Mouse (Mus musculus): Measurements from ENCODE around the gene Rtn2.

Gene Rtn2

DNA sequence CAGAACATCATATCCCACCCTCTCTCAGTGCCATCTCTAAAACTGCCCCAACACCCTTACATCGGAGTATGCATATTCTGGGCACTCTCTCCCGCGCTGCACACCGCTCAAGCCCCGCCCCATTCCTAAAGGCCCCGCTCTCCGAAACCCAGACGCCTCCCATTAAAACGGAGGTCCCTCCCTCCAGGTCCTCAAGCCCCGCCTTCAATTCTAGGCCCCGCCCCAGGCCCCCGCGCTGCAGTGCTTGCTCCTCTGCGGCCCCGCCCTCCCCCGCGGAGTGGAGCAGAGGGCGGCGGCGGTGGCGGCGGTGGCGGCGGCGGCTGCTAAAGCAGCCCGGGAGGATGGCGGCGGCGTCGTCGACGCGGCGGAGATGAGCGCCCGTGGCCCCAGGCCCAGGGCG, at the start of gene Rtn2:
TSS of gene Rtn2 (plus strand) at position 240 of the 400 bp plus-strand sequence.
- peak; percentile 64 to 87 for DNase-seq (ENCODE audit: low spot score in 2 of 2)

- no peak for DNase-seq (ENCODE audit: low spot score in 2 of 2)
Observed at GRCm38 (mm10) chr7:19234652-19235051, 47.8 kb upstream of the Rtn2 start.

DNA sequence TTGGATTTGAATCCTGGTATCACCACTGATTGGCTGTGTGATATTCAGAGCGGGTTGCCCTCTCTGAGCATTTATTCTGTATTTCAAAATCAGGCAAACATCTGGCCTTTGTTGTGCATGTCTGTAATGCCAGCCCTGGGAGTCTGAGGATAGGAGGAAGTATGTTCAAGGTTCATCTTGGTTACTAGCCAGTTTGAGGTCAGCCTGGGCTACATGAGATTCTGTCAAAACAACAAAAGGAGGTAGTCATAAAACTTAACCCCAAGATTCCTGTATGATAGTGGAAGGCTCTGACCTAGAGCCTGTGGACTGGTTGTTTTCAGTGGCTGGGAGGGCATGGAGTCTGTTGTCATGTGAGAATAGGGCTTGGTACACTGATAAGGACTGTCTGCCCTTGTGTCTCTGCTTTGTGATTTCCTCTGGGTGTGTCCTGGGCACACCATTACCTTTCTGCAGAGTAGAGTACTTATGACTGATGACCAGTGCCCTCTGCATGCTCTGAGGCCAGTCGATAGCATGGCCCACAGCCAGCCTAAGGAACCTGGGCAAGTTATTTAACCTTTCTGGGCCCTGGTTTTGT, 47.2 kb upstream of the Rtn2 start:
- DNase-seq (ENCODE audit: low spot score in 2 of 2) = no peak

GRCm38 (mm10) chr7:19236411-19236810, 46.0 kb upstream of the Rtn2 start:
- no peak for DNase-seq (ENCODE audit: low spot score in 2 of 2)

DNA sequence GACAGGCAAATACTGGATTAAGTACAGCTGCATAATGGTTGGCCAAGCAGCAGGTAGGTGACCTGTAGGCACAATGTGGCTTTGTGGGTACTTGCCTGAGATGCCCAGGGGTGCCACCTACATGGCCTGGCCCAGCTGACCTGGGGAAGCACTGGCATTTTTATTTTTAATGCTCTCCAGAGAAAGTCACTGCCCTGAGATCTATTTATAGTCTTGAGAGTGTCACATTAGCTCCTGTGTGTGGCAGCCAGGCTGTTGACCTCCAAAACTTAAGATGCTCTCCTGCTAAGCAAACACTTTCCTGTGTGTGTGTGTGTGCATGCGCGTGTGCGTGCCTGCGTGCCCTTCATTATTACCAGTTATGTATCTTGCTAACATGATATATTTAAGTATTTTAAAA, 44.1 kb upstream of the Rtn2 start:
- no peak for DNase-seq (ENCODE audit: low spot score in 2 of 2)

- DNase-seq (ENCODE audit: low spot score in 2 of 2) = peak; percentile 91 to 94
Observed at GRCm38 (mm10) chr7:19239423-19239822, 43.0 kb upstream of the Rtn2 start.

DNA sequence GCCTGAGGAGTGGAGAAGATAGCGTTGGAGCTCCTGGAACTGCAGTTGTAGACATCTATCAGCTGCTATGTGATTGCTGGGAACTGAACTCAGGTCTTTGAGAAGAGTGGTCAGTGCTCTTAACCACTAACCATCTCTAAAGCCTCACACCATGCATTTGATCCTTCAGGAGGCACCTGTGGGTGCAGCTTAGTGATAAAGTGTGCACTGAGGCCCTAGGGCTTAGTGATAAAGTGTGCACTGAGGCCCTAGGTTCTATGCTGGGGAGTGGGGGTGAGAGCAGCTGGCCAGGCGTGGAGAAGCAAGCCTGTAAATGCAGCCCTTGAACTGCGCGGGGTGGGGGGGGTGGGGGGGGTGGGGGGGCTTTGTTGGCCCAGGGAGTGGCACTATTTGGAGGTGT, 42.4 kb upstream of the Rtn2 start:
- no peak for DNase-seq (ENCODE audit: low spot score in 2 of 2)

DNA sequence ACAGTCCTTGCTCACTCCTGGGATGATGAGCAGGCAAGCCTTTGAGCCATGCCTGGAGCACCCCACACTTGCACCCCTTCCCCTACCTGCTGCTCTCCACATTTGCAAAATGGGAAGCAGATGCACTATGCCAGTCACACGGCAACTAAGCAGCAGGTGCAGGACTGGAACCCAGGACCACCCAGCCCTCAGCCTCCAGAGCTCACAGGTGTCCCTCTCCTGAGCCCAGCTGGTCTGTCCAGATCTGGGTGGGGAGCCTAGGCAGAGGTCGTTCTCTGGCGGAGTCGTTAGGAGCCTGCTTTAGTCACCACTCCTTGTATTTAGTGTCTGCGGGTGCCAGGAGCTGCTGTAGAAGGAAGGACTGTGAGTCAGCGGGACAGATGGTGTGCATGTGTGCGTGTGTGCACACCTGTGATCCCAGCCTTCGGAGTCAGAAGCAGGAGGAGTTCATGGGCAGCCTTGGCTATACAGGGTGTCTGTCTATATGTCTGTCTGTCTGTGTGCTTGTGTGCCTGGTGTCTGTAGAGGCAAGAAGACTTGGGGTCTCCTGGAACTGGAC, 41.4 kb upstream of the Rtn2 start:
- DNase-seq (ENCODE audit: low spot score in 2 of 2) = no peak

DNA sequence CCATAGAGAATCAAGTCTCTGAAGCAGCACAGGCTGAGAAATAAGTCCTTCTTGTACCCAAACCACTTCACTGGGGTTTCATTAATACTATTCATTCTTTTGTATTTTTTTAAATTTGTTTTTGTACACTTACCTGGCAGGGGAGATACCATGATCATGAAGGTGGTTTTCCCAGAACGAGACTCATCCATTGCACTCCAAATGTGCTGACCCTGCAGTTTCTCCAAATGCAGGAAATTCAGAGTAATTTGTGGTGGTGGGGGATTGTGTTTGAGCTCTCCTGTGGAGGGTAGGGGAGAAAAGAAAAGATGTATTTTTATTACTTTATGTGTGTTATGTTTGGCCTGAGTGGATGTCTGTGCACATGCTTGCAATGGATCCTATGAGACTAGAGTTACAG, 40.4 kb upstream of the Rtn2 start:
- DNase-seq (ENCODE audit: low spot score in 2 of 2) = no peak

GRCm38 (mm10) chr7:19243858-19244257, 38.6 kb upstream of the Rtn2 start:
- no peak for DNase-seq (ENCODE audit: low spot score in 2 of 2)

- DNase-seq (ENCODE audit: low spot score in 2 of 2) = no peak
Observed at GRCm38 (mm10) chr7:19245083-19245482, 37.3 kb upstream of the Rtn2 start.

- DNase-seq (ENCODE audit: low spot score in 2 of 2) = no peak
Observed at GRCm38 (mm10) chr7:19246855-19247254, 35.6 kb upstream of the Rtn2 start.

- DNase-seq (ENCODE audit: low spot score in 2 of 2) = no peak
Observed at GRCm38 (mm10) chr7:19247511-19247910, 34.9 kb upstream of the Rtn2 start.

DNA sequence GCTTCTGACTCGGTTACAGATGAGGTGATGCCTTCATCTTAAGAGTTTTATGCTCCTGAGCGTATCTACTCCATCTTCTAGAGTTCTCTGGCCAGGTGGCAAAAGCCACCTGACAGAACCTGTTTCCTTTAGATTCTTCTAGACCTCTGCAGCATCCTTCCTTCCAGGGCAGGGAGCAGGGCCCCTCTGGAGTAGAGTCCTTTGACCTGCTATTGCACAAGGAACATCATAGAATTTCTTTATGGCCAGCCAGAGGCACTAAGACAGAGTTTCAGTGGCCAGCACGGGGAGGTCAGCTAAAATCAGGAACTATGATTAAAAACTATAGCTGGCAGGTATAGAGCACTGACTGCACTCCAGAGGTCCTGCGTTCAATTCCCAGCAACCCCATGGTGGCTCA, 30.3 kb upstream of the Rtn2 start:
- DNase-seq (ENCODE audit: low spot score in 2 of 2) = no peak

DNA sequence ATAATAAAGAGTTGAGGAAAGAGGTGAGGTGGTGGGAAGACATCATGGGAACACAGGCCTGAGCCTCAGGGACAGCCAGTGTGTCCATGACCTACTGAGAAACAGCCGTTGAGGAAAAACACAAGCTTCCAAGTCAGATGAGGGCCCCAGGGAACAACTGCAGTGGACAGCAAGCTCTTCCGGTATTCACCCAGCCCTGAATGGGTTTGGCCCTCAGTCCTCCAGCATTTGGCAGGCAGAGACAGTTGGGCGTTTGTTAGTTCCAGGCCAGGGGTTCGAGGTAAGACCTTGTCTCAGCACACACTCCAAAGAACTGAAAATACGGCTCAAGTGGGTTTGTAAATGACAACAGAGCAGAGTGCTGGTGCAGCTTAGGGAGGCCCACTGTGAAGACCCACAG, 29.0 kb upstream of the Rtn2 start:
- no peak for DNase-seq (ENCODE audit: low spot score in 2 of 2)

GRCm38 (mm10) chr7:19255395-19255794, 27.0 kb upstream of the Rtn2 start:
- no peak for DNase-seq (ENCODE audit: low spot score in 2 of 2)

- DNase-seq (ENCODE audit: low spot score in 2 of 2) = no peak
Observed at GRCm38 (mm10) chr7:19256567-19256966, 25.9 kb upstream of the Rtn2 start.

- peak; percentile 73 to 84 for DNase-seq (ENCODE audit: low spot score in 2 of 2)
Observed at GRCm38 (mm10) chr7:19257390-19258022, 24.9 kb upstream of the Rtn2 start.

GRCm38 (mm10) chr7:19258336-19258735, 24.1 kb upstream of the Rtn2 start:
- no peak for DNase-seq (ENCODE audit: low spot score in 2 of 2)

- DNase-seq (ENCODE audit: low spot score in 2 of 2) = peak; percentile 31 to 46
Observed at GRCm38 (mm10) chr7:19265147-19265546, 17.3 kb upstream of the Rtn2 start.

DNA sequence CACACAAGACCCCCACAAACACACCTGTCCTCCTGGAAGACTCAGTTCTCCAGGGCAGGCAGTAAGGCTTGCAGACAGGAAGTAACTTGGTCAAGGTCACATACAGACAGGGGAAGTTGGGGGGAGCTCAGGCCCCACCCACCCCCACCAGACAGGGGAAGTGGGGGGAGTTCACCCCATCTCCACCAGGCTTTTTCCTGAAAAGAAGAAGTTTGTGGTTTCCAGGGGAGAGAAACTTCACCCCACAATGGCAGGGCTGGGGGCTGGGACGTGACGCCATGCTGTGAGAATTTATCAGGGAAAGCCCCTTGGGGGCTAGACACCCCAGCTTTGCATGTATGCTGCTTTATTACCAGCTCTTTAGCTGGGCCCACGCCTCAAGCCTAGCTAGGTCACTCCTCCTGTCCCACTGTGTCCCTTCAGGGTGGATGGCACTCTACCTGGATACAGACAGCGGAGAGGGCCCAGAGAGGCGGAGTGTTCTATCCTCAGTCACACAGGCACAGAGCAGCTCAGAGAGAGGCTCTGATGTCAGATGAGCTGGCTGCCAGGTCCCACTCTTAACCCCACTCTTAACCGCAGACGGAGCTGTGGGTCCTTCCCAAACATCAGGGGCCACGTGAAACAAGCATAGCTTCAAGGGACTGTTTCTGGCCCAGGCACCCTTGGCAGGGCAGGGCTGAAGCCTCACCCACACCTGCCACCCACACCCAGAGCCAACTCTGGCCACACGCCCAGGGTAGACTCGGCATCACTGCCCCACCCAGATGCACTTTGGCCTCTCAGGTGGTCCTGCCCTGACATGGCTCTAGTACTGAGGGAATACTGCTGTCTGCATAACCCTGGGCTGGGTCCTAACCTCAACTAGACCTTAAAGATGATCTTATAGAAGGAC, 16.2 kb upstream of the Rtn2 start:
- peak; percentile 43 to 63 for DNase-seq (ENCODE audit: low spot score in 2 of 2)

DNA sequence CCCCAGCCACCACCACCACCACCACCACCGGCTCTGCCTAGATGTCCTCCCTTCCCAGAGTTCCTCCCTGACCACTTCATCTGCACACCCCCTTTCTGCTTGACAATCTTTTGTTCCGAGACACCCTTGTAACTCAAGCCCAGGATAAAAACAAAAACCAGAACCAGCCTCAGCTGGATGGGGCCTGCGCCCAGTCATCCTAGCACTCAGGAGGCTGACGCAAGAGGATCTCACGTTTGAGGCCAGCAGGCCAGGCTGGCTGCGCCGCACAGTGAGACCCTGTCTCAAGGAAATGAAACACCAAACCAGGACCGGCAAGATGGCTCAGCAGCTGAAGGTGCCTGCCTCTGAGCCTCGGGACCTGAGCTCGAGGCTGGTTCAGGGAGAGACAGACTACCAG, 15.4 kb upstream of the Rtn2 start:
- no peak for DNase-seq (ENCODE audit: low spot score in 2 of 2)

Data from spleen, postnatal 10 days (tissue).